Mouse (Mus musculus) thymus, postnatal 25 days (tissue): ENCODE data around the gene Hoxc11.

ENCODE experiments used
- DNase-seq: peaks from one replicate; pipeline ENCODE4 v3.0.0; 2022

Gene Hoxc11

GRCm38 (mm10) chr15:102954192-102955006 is at the start of gene Hoxc11:
Hoxc11 (plus strand) TSS chr15:102954427.
- DNase-seq, result no peak

- no peak for DNase-seq
These were observed 49.3 kb upstream of the Hoxc11 start for GRCm38 (mm10) chr15:102904946-102905345.

DNA sequence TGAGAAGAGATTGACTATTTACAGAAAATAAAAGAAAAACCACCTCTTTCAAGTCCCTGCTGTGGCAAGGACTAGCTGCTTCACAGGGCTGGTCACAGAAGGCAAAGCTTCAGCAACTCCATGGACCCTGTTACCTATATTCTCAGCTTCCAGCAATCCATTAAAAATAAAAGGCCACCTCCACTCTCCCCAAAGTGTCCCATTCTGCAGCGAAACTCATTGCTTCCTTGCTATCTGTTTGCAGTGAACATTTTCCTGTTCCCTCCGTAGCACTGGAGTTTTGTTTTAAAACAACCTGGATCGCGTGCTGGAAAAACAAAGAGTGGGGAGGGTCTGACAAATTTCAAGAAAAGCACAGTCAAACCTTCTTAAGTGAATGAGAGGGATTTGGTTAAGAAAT is 44.7 kb upstream of the Hoxc11 start:
- no peak for DNase-seq

GRCm38 (mm10) chr15:102910038-102910437 is 44.2 kb upstream of the Hoxc11 start:
- no peak for DNase-seq

DNA sequence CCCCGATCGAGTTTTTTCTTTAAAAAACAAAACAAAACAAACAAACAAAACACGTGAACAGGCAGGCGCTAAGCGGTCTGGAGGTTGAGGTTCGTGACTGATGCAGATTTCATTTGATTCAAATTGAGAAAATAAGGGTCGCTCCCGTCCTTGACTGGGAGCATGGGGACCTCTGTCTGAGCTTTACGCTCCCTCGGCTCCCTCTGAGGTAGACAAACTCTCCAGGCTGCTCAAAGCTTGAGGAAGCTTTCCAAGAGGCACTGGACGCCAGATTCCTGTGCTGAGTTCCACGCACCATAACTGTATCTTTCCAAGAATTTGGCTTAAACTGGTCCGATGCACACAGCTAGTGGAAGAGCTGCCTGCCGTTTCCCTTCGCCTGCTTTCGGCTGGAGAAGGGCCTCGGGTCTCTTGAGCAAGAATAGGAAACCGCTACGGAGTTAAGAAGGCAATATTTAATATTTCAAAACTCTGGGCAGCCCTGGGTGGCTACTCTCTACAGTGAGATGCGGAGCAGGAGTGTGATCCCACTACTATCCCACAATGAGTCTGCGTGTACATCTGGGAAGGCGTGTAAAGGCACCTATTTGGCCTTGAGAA is 43.6 kb upstream of the Hoxc11 start:
- DNase-seq, result no peak

- no peak for DNase-seq
These were observed 41.1 kb upstream of the Hoxc11 start for GRCm38 (mm10) chr15:102913038-102913585.

- DNase-seq, result no peak
These were observed 36.2 kb upstream of the Hoxc11 start for GRCm38 (mm10) chr15:102917972-102918572.

DNA sequence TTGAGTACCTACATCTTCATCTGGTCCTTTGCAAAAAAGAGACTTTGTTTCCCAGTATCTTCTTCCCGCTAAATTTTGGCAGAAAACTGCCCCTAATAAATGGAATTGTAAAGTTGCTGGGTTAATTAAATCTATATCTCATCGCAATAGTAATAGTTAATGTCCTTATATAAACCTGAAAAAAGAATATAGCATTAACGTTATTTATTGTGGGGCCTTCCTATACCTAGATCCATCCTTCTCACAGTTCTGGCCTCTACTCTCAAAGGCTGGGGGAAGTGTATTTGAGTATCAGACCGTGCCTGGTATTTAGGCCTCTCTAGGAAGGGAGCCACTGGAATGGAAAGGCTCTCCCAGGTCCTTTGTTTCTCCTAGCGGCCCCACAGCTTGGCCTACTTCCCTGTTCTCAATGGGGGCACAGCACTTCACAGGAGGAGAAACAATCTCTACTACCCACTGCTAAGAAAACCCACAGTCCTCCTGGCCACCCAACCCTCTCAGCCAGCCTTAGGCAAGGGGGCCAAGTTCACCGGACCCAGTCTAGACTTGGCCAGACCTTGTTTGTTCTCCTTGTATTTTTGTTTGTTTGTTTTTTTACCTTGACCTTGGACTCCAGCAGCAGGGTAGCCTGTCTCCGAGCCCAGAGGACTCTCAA is 35.5 kb upstream of the Hoxc11 start:
- no peak for DNase-seq

DNA sequence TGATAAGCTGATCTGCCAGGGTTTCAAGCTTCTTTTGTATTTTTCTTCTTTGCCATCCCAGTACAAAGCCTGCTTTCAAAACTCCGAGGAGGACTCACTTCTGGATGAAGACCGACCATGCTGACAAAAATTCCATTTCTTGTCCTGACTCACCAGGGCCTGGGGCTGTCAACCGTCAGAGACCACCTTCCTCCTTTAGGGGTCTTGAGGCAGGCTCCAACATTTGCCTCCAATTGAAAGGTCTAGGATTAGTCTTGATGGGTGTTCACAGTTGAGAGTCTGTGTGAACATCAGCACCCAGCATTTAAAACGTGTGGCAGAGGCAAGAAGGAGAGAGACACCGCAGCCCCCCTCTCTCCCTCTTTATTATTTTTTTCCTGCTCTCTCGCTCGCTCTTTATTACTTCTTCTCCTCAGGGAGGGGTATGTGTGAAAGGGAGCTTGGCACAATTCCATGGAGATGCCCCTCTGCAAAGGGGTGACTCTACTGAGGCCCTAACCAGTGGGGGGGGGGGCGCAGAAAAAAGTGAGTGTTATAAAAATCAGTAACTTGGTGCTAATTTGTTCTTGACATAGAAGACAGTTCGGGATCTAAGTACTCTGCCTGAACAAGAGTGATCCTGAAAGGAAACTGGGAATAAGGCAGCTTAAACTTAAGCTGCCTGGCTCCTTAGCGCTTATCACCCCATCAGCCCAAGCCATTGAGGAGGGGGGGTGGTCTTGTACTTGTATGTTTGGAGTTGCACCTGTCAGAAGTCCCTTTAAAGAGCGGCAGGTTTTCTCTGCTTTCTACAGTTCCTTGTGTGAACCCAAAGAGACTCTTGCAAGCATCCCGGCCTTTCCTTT is 34.7 kb upstream of the Hoxc11 start:
- no peak for DNase-seq

- no peak for DNase-seq
These were observed 33.6 kb upstream of the Hoxc11 start for GRCm38 (mm10) chr15:102920619-102921018.

DNA sequence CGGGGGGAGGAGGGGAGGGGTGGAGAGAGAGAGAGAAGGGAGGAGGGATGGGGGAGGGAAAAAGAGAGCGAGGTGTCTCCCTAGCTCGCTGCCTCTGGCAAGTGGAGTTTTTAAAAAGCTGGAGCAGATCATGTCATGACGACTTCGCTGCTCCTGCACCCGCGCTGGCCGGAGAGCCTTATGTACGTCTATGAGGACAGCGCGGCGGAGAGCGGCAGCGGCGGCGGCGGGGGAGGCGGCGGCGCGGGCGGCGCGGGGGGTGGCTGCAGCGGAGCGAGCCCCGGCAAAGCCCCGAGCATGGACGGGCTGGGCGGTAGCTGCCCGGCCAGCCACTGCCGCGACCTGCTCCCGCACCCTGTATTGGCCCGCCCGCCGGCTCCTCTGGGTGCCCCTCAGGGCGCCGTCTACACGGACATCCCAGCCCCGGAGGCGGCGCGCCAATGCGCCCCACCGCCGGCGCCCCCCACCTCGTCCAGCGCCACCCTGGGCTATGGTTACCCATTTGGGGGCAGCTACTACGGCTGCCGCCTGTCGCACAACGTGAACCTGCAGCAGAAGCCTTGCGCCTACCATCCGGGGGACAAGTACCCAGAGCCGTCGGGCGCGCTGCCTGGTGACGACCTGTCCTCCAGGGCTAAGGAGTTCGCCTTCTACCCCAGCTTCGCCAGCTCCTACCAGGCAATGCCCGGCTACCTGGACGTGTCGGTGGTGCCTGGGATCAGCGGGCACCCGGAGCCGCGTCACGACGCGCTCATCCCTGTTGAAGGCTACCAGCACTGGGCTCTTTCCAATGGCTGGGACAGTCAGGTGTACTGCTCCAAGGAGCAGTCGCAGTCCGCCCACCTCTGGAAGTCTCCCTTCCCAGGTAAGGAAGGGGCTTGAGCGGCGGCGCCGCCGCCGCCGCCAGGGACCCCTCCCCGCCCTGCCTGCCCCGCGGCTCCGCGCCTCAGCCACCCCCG is 32.9 kb upstream of the Hoxc11 start, which contains the start of gene Hoxc13:
TSS of gene Hoxc13 (plus strand) at position 51 of the 959 bp plus-strand sequence.
- no peak for DNase-seq

- no peak for DNase-seq
These were observed 32.2 kb upstream of the Hoxc11 start for GRCm38 (mm10) chr15:102922012-102922362.

GRCm38 (mm10) chr15:102922636-102923500 is 31.4 kb upstream of the Hoxc11 start:
- DNase-seq, result no peak

- DNase-seq, result no peak
These were observed 27.1 kb upstream of the Hoxc11 start for GRCm38 (mm10) chr15:102927032-102927645.

DNA sequence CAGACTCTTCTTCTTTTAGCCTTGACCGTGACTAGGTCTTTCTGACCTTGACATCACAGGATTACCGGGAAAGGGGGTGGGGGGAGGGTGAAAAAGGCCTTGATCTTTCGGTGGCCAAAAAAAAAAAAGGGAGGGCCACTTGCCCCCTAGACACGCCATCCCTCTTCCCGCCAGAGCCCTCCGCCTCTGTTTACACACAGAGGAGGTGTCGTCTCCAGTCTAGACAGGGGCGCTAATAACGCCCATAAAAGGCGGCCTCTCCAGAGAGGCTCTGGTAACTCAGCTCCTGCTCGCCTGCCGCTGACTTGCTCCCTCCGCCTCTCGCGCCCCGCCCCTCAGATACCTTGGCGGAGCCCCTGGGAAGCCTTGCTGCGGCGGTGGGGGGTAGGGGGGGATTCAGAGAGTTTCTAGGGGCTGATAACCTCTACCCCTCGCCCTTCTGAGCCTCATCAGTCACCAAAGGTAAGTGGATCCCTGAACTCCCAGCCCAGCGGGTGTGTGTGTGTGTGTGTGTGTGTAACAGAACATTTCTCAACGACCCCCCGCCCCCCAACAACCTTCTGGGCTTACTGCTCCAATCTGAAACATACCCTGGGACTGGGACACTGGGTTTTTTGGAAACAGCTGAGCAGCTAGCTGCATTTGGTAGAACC is 22.4 kb upstream of the Hoxc11 start:
- DNase-seq, result no peak

- DNase-seq, result no peak
These were observed 19.8 kb upstream of the Hoxc11 start for GRCm38 (mm10) chr15:102934438-102934837.

- DNase-seq, result no peak
These were observed 19.3 kb upstream of the Hoxc11 start for GRCm38 (mm10) chr15:102934897-102935296.

GRCm38 (mm10) chr15:102936279-102936972 is 17.8 kb upstream of the Hoxc11 start, which contains the start of gene Hoxc12:
Hoxc12 (plus strand) TSS chr15:102936757.
- no peak for DNase-seq
